Mouse (Mus musculus): ENCODE results near the gene Mmp15.

DNA sequence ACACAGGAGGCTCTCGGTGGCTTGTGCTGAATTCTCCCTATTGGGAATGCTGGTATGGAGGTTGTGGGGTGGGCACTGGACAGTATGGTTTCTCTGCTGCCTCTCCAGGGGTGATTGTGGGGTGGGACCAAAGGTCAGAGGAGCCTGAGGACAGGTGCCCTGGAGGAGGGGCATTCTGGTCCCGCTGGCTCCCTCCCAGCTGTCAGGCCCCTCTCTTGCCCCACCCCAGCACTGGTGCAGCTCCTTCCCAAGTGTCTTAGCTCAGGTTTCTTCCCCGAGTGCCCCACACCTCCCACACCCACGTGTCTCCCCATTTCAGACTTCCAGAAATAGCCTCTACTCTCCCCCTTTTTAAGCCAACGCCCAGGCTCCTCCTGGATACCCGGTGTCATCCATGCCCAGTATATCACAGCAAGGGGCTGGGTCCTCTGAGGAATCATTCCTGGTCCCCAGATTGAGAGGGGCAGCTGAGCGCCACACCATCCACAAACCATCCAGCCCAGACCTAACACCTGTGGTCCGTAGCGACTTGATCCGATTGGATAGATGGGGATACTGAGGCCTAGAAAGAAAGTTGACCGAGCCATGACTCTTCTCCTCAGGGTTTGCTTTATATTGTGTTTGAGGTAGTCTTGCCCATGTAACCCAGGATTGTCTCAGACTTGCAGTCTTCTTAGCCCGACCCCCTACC, 24.4 kb downstream of the Mmp15 start:
- no peak for TF ChIP-seq POLR2A (IDR thresholded peaks at IDR 0.05; ENCODE audit: borderline replicate concordance, extremely low read depth, low read depth, low read length)
- no peak for TF ChIP-seq CTCF (IDR thresholded peaks at IDR 0.05; ENCODE audit: insufficient read depth, low read length)
